ENCODE assay signal across 35 mouse cellular contexts in the genomic region with DNA sequence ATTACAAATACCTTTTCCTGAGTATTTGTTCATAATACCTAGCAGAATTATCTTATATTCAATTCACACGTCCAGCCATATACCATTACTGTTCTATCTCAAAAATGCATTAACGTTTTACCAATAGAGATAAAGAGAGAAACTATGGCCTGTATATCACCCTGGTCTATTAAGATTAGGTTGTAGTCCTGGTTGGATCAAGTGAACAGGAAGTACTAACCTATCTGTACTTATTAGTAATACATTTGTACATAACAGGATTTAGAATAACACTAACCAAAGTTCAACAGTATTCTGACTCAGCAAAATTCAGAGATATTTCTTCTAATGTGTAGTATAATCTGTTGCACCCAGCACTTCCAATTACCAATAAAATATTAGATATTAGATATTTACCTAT.
"Had no signal": no experiment of that assay in that cellular context is flagged by ENCODE, and none has a peak within 500 bp of the region (broad histone marks: within the 10 kb centered on the region; RNA-seq: fewer than 3 reads in every experiment).

No protein-coding gene starts in this region.

- H3K9me3 ChIP-seq: heart, embryonic 10.5 days; heart, embryonic 12.5 days; heart, embryonic 13.5 days; heart, embryonic 15.5 days; hindbrain, embryonic 10.5 days; hindbrain, embryonic 12.5 days; hindbrain, embryonic 15.5 days; intestine, embryonic 15.5 days; kidney, embryonic 15.5 days had no signal

- H3K27me3 ChIP-seq: heart, embryonic 12.5 days; heart, embryonic 13.5 days; heart, embryonic 15.5 days; hindbrain, embryonic 12.5 days; hindbrain, embryonic 13.5 days; hindbrain, embryonic 15.5 days; intestine, embryonic 15.5 days; kidney, embryonic 15.5 days had no signal

- H3K27ac ChIP-seq: heart, embryonic 10.5 days; heart, embryonic 13.5 days; heart, embryonic 15.5 days; hindbrain, embryonic 10.5 days; hindbrain, embryonic 12.5 days; hindbrain, embryonic 13.5 days; hindbrain, embryonic 14.5 days; hindbrain, embryonic 15.5 days; hindbrain, postnatal 0 days; intestine, embryonic 15.5 days; kidney, embryonic 15.5 days; kidney, postnatal 0 days; layer of hippocampus, adult 2 months had no signal

- H3K4me3 ChIP-seq: heart, embryonic 10.5 days; heart, embryonic 12.5 days; heart, embryonic 13.5 days; heart, embryonic 15.5 days; hindbrain, embryonic 10.5 days; hindbrain, embryonic 12.5 days; hindbrain, embryonic 13.5 days; hindbrain, embryonic 15.5 days; intestine, embryonic 15.5 days; kidney, embryonic 15.5 days; layer of hippocampus, adult 2 months had no signal

- H3K4me2 ChIP-seq: heart, embryonic 11.5 days; heart, embryonic 12.5 days; heart, embryonic 13.5 days; heart, embryonic 15.5 days; hindbrain, embryonic 12.5 days; hindbrain, embryonic 13.5 days; hindbrain, embryonic 14.5 days; hindbrain, embryonic 15.5 days; intestine, embryonic 15.5 days; kidney, embryonic 15.5 days had no signal

- ATAC-seq: hindbrain, embryonic 16.5 days; hindbrain, postnatal 0 days; inflammation-experienced regulatory T-cells, adult 6 months; intestine, embryonic 15.5 days; intestine, embryonic 16.5 days; intestine, postnatal 0 days had no signal

- H3K4me1 ChIP-seq: heart, embryonic 10.5 days; heart, embryonic 12.5 days; heart, embryonic 13.5 days; heart, embryonic 15.5 days; hindbrain, embryonic 10.5 days; hindbrain, embryonic 12.5 days; hindbrain, embryonic 13.5 days; hindbrain, embryonic 15.5 days; intestine, embryonic 15.5 days; kidney, embryonic 15.5 days had no signal

- H3K9ac ChIP-seq: heart, embryonic 12.5 days; heart, embryonic 13.5 days; heart, embryonic 15.5 days; hindbrain, embryonic 12.5 days; hindbrain, embryonic 13.5 days; hindbrain, embryonic 14.5 days; hindbrain, embryonic 15.5 days; intestine, embryonic 15.5 days; kidney, embryonic 15.5 days had no signal

- H3K36me3 ChIP-seq: heart, embryonic 10.5 days; heart, embryonic 12.5 days; heart, embryonic 13.5 days; heart, embryonic 15.5 days; hindbrain, embryonic 10.5 days; hindbrain, embryonic 12.5 days; hindbrain, embryonic 13.5 days; hindbrain, embryonic 15.5 days; intestine, embryonic 15.5 days; kidney, embryonic 15.5 days had no signal

- DNase-seq: heart, postnatal 10 days; heart, postnatal 14 days; heart, postnatal 36 days; heart, postnatal 4 days; kidney, adult 11 months; kidney, adult 18-20 months; kidney, adult 2 months; kidney, adult 8-10 months; kidney, adult 9 months; kidney, postnatal 10 days; kidney, postnatal 14 days; kidney, postnatal 25 days; kidney, postnatal 36 days; kidney, postnatal 4 days; layer of hippocampus, adult 9-11 months; layer of hippocampus, postnatal 36 days had no signal
